Mouse (Mus musculus) ovary, postnatal 36 days (tissue): Measurements from ENCODE around the gene Gm10799.
"Not testable (repeated sequence)": the region's sequence is repeated elsewhere in the genome, so short reads cannot be mapped to it uniquely, and the experiment has no call there.

Experiments used
- DNase-seq: peaks from one replicate; pipeline ENCODE4 v3.0.0; 2022; ENCODE audit warnings: low spot score, mixed read lengths

Gene Gm10799

GRCm38 (mm10) chr2:104068450-104068849 is at the start of gene Gm10799:
Gene Gm10799, minus strand, starts transcription at chr2:104068550.
- DNase-seq, result not testable (repeated sequence)

GRCm38 (mm10) chr2:104117173-104117572 is 48.8 kb upstream of the Gm10799 start:
- not testable (repeated sequence) for DNase-seq

GRCm38 (mm10) chr2:104114898-104115297 is 46.5 kb upstream of the Gm10799 start:
- no peak for DNase-seq

GRCm38 (mm10) chr2:104113563-104113962 is 45.2 kb upstream of the Gm10799 start:
- not testable (repeated sequence) for DNase-seq

GRCm38 (mm10) chr2:104111170-104111797 is 42.9 kb upstream of the Gm10799 start:
- DNase-seq, result not testable (repeated sequence)

- no peak for DNase-seq
Observed at GRCm38 (mm10) chr2:104110031-104110430, 41.7 kb upstream of the Gm10799 start.

- no peak for DNase-seq
Observed at GRCm38 (mm10) chr2:104109528-104109927, 41.2 kb upstream of the Gm10799 start.

- DNase-seq, result not testable (repeated sequence)
Observed at GRCm38 (mm10) chr2:104109021-104109420, 40.7 kb upstream of the Gm10799 start.

GRCm38 (mm10) chr2:104104800-104105199 is 36.5 kb upstream of the Gm10799 start:
- no peak for DNase-seq

- no peak for DNase-seq
Observed at GRCm38 (mm10) chr2:104099946-104100345, 31.6 kb upstream of the Gm10799 start.

GRCm38 (mm10) chr2:104099231-104099585 is 30.9 kb upstream of the Gm10799 start:
- no peak for DNase-seq

- DNase-seq, result no peak
Observed at GRCm38 (mm10) chr2:104098529-104099230, 30.3 kb upstream of the Gm10799 start.

GRCm38 (mm10) chr2:104097396-104097795 is 29.0 kb upstream of the Gm10799 start:
- not testable (repeated sequence) for DNase-seq

- not testable (repeated sequence) for DNase-seq
Observed at GRCm38 (mm10) chr2:104096796-104097195, 28.4 kb upstream of the Gm10799 start.

- no peak for DNase-seq
Observed at GRCm38 (mm10) chr2:104096256-104096655, 27.9 kb upstream of the Gm10799 start.

GRCm38 (mm10) chr2:104095741-104096213 is 27.4 kb upstream of the Gm10799 start, which contains the start of gene Cd59a:
Gene Cd59a, plus strand, starts transcription at chr2:104095801.
- DNase-seq, result peak; percentile 76

GRCm38 (mm10) chr2:104093305-104093704 is 25.0 kb upstream of the Gm10799 start:
- DNase-seq, result no peak

- DNase-seq, result not testable (repeated sequence)
Observed at GRCm38 (mm10) chr2:104087562-104087961, 19.2 kb upstream of the Gm10799 start.

GRCm38 (mm10) chr2:104084027-104084426 is 15.7 kb upstream of the Gm10799 start:
- not testable (repeated sequence) for DNase-seq

GRCm38 (mm10) chr2:104082474-104082873 is 14.1 kb upstream of the Gm10799 start:
- DNase-seq, result no peak

GRCm38 (mm10) chr2:104081436-104082050 is 13.2 kb upstream of the Gm10799 start:
- DNase-seq, result not testable (repeated sequence)

- DNase-seq, result not testable (repeated sequence)
Observed at GRCm38 (mm10) chr2:104078285-104078684, 9.9 kb upstream of the Gm10799 start.

GRCm38 (mm10) chr2:104069704-104070185 is 1.4 kb upstream of the Gm10799 start, which contains the start of gene Cd59b:
Gene Cd59b, plus strand, starts transcription at chr2:104069849.
- peak; percentile 59 for DNase-seq
